Mouse (Mus musculus) heart, postnatal 0 days (tissue): ENCODE data around the gene Dock7.
"Not testable (repeated sequence)": the region's sequence is repeated elsewhere in the genome, so short reads cannot be mapped to it uniquely, and the experiment has no call there.

Experiments used
- CTCF ChIP-seq: IDR thresholded peaks from 2 replicates; pipeline ENCODE4 v1.5.1; 2016; ENCODE audit warnings: antibody characterized with exemption, control low read depth, low read depth
- EP300 ChIP-seq: IDR thresholded peaks from 2 replicates; pipeline ENCODE4 v1.6.1; 2016; ENCODE audit warnings: antibody characterized with exemption, low read depth

GRCm38 (mm10) chr4:98978288-98978687 is 142.4 kb downstream of the Dock7 start:
- not testable (repeated sequence) for TF ChIP-seq CTCF, EP300
